12 mouse cellular contexts compared by ENCODE assay signal in genomic region chr10:46823837-46824236, GRCm38 (mm10).
"Had no signal": no experiment of that assay in that cellular context is flagged by ENCODE, and none has a peak within 500 bp of the region (broad histone marks: within the 10 kb centered on the region; RNA-seq: fewer than 3 reads in every experiment).

No protein-coding gene starts in this region.

- H3K4me1 ChIP-seq: liver, embryonic 13.5 days; neural tube, embryonic 12.5 days had no signal

- H3K36me3 ChIP-seq: liver, embryonic 13.5 days; midbrain, embryonic 13.5 days; neural tube, embryonic 12.5 days had no signal

- ATAC-seq: intestine, postnatal 0 days; midbrain, embryonic 13.5 days had no signal

- H3K4me3 ChIP-seq: liver, embryonic 13.5 days; midbrain, embryonic 13.5 days; neural tube, embryonic 12.5 days had no signal

- H3K9ac ChIP-seq: liver, embryonic 13.5 days; midbrain, embryonic 13.5 days; neural tube, embryonic 12.5 days had no signal

- H3K9me3 ChIP-seq: liver, embryonic 13.5 days; midbrain, embryonic 13.5 days; neural tube, embryonic 12.5 days had no signal

- H3K27ac ChIP-seq: kidney, postnatal 0 days; liver, embryonic 13.5 days; midbrain, embryonic 13.5 days; neural tube, embryonic 12.5 days had no signal

- H3K4me2 ChIP-seq: liver, embryonic 13.5 days; midbrain, embryonic 13.5 days; neural tube, embryonic 12.5 days had no signal

- H3K27me3 ChIP-seq: liver, embryonic 13.5 days; midbrain, embryonic 13.5 days; neural tube, embryonic 12.5 days had no signal

- DNase-seq: kidney, adult 2 months; kidney, postnatal 36 days; liver, embryonic 13.5 days; lung, adult 2 months; lung, postnatal 14 days; lung, postnatal 4 days; thymus, adult 18-20 months; thymus, postnatal 36 days had no signal
